Mouse (Mus musculus) monocyte, adult 5-6 weeks (primary cell): ENCODE measurements around the gene F11r. TPM values are rescaled to one million over a fixed set of nuclear protein-coding genes. Genes with fewer than 3 reads are reported as not detected.

Experiments used
- ATAC-seq: fragments of 153-309, 156-312 bp; replicated peaks from 2 replicates; pipeline ENCODE4 v1.8.0; 2017; ENCODE audit warnings: mild to moderate bottlenecking; ENCODE audit not compliant: low TSS enrichment, insufficient number of reproducible peaks, severe bottlenecking, poor library complexity, low FRiP score
- total RNA-seq: library from RNA; stranded (forward); fragments of 200-1000, 200-491, 200-594 nt; gene quantifications from 3 replicates; pipeline ENCODE4 v1.2.3, GENCODE M21; 2017

F11r gene
- total RNA-seq, 1 experiment from 2014 or later = 8.6 TPM

DNA sequence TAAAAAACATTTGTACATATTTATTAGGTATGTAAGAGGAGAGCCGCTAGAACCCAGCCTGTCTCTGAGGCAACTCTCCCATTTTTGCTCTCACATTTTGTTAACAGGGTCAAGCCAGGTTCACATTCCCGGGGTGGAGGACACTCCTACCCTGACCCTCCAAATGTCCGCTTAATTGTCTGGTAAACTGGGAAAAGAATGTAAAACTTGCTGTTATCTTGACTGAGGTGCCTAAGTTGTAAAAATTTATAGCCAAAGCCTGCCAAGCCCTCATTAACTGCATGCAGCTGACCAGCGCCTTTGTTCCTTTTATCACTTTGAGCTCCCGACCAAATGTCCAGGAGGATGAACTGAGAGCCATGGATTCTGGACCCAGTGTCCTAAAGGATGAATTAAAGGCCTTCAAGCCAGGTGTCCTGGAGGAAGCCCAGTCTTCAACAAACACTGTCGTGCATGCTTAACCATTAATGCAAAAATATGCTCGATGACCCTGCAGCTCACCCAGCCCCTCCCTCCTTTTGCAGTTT, 2.0 kb upstream of the F11r start:
- no peak for ATAC-seq

DNA sequence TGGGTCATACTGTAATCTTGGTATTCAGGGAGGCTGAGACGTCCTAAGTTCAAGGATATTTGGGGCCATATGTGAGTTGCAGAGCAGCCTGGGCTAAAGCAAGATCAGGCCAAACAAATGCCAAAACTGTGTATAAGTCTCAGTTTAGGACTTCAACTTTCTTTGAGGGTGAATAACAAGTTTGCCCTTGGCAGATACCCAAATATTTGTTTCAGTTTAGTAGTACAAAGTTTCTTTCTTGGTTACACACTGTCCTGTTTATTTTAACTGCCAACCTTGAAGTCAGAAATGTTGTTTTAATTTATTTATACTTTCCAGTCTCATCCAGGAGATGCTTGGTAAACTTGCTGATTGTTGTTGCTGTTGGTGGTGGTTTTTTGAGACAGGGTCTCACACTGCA, 1.4 kb upstream of the F11r start:
- no peak for ATAC-seq

DNA sequence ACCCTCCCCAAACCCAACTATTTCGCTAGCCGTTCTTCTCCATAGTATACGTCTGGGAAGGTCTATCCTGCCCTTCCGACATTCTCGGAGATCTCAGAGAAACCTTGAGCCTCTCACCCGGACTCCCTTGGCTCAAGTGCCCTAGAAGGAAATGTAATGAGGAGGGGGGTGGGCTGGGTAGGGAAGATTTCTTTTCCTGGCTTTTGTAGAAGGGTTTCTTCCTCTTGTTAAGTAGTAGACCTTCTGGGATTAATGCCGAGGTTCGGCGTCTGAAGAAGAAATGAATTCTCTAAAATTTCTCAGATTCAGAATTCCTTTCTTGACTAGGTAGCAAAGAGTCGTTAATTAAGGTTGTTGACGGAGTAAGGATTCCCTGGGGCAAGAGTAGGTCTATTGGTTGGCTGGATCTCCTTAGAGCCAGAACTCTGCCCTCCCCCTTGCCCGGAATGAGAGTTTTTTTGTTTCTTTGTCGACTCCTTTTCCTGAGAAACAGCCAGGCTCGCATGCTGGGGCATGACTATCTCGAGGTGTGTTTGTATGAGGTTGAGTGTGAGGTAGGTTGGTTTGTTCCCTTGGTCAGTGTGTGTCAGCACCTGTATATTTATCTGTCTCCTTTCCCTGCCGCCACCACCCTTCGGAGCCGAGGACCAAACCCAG, 807 bp downstream of the F11r start:
- no peak for ATAC-seq

DNA sequence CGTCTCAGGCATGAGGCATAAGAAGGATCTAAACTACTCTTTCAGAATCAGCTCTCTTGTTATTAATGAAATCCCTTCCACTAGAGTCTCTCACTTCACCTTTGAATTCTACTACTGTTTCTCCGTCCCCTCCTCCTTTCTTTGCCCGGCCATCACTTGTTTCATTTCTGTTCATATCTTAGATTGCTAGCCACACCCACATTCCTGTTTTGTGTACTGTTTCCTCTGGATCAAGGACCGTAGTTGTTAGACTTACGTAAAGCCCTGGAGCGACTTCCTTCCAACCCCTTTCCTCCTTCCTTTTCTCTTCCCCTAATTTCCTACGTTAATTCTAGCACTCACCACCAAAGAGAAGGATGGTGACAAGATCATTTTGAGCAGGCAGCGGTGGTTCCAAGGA, 1.7 kb downstream of the F11r start:
- no peak for ATAC-seq

DNA sequence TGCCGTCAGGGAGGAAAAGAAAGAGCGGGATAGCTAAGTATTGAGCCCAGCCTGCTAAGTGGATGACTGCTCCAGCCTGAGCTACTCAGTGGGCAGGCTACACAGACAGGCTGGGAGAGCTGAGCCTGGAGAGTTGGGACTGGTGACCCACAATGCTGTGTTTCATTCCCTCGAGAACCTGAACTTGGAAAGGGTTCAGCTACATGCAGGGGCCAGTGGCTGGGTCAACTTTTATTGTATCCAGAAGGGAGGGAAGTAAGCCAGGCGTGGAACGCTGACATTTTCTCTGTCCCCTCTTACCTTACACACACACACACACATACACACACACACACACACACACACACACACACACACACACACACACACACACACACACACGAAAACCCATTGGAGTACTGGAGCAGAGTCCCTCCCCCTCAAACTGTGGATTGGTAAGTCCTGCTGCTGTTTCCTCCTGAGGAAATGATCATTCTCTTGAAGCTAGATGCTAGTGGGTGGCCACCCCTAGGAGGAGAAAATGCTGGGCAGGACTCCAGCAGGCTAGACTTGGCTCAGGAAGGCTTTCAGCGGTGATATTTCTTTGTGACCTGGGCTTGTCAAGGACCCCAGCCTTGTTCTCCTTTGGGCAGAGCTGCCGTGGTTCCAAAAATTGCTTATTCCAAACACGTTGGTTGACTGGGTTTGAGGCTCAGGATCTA, 2.8 kb downstream of the F11r start:
- no peak for ATAC-seq

DNA sequence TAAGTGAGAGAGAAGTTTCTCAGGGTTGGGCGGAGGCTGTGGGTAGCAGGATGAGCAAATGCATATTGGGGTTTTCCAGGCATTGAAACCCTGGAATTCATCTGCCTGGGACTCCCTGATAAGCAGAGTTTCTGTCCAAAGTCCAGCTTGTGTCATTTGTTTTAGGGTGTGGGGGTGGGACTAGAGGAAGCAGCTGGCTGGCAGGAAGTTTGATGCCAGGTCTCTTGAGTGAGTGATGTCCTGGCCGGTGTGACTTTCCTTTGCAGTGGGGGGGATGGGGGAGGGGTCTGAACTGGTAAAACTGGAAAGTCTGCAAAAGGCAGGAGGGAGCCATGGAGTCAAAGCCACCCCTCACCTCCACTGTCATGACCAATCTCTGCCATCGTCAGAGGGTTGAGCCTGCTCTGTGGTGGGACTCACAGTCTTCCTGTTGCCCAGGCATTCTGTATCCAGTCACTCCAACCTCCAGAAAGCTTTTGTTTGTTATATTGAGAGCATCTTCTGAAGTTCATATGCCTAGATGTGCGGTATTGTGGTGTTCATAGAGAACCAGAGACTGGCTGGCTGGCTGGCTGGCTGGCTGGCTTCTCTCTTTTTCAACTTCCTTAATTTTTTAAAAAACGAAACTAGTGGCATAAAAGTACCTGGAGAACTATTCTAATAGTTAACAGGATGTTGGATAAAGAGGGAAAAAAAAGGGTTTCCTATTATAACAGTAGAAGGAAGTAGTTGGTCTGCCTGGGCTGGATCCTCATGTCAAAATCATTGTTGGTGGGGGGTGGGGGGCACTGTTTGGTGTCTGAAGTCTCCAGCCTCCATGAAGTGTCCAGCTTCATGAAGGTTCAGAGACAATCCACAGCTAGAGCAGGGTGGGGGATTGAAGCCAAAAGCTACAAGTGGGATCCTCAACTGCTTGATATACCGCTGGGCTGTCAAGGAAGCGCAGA, 4.4 kb downstream of the F11r start:
- ATAC-seq = 0 out of 2 replicates have a peak, but pooled peaks have one; percentile 24

DNA sequence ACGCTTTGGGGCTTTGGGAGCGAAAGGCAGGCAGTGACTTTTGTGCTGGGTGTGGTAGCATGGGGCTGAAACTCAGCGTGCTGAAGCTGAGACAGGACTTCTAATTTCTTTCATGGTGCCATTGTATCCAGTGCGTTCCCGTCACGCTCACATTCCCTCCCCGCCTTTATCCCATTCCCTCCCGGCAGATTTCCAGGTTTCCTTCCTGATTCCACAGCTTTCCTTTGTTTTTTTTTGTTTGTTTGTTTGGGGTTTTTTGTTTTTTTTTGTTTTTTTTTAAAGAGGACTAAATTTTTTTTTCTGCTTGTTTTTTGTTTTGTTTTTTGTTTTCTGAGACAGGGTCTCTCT, 5.1 kb downstream of the F11r start:
- ATAC-seq = no peak

DNA sequence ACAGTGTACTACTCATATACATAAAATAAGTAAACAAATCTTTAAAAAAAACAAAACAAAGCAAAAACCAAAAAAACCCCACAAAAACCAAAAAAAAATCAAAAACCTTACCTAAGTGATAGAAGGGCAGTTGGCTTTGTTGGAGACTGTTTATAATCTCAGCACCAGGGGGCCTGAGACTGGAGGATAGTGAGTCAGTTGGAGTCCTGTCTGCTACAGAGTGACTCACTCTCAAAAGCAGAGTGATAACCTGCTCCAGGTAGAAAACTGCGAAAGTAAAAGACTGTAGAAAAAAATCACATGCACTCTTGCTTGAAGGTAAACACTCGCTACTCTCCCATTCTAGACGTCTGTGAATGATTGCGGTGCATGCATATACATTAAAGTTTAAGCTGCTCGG, 7.7 kb downstream of the F11r start:
- ATAC-seq = no peak

DNA sequence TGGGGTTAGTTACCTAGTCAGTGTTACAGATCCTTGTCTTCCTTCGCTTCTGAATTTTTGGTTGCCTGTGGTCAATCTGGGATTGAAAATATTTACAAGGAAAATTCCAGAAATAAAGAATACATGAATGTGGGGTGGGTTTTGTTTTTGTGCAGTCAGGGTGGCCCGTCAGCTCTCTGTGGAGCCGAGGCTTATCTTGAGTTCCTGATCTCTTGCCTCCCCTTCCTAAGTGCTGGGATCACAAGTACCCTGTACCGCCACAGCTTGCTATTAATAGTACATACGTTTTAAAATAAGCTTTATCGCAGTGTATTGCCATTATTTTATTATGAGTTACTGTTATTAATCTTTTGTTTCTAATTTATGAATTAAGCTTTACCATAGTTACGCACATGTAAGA, 9.5 kb downstream of the F11r start:
- ATAC-seq = no peak

DNA sequence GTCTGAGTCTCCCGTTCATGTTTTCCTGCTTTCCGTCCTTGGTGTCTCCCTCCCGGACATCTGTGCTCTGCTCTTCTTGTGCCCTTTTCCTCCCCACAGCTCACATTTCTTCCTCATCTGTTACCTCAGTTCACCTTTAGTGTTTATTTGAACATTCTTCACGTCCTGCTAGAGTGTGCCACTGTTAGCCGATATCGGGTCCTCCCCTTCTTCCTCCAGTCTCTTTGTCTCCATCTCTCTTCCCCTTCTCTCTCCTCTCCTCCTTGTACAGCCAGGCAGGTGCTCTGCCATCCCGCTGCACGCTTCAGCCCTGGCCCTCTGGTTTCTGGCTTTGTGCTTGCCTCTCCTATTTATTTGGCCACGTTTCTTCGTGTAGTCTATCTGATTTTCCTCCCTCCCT, 10.4 kb downstream of the F11r start:
- no peak for ATAC-seq

DNA sequence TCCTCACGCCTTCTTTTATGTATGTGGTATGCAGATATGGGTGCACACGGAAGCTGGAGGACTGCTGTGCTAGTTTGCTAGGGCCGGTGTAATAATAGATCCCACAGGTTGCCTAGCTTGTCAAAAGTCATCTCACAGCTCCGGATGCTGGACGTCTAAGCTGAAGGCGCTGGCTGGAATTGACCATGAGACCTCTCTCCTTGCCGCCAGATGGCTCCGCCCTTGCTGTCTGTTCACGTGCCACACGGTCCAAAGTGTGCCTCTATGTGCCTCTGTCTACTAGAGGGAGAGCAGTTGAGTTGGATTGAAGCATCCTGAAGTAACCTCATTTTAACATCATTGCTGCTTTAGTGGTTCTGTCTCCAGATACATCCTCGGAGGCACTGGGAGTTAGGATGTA, 12.7 kb downstream of the F11r start:
- no peak for ATAC-seq

DNA sequence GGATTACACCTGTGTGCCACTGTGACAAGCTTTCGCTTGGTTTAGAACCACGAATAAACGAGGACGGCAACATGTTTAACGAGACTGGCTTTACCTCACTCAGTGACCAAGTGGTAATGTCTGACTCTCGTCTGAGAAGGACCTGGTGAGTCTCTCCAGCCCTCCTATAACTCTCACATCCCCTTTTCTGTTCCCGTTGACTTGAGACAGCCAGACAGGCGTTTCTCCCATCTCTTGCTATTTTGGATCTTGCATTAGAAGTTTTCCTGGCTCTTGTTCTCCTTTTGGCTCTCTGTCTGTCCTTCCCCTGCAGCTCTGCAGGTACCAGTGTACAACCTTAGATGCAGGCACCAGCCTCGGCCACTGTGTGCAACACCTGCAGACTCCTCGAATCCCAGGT, 13.7 kb downstream of the F11r start:
- ATAC-seq = peak; percentile 96

DNA sequence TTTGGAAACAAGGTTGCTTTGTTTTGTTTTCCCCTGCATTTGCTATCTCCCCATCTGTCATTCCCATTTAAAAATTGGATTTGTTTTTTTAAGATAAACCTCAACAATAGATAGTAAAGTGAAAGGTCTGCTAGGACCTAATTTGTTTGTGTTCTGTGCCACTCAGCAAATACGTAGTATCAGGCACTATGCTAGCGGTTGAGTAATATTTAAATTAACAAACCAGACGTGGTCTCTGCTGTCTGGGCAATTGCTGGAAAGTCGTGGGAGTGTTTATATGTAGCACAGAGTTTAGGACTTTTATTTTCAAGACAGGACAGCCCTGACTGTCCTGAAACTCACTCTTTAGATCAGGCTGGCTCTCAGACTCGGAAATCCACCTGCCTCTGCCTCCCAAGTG, 15.2 kb downstream of the F11r start:
- no peak for ATAC-seq

DNA sequence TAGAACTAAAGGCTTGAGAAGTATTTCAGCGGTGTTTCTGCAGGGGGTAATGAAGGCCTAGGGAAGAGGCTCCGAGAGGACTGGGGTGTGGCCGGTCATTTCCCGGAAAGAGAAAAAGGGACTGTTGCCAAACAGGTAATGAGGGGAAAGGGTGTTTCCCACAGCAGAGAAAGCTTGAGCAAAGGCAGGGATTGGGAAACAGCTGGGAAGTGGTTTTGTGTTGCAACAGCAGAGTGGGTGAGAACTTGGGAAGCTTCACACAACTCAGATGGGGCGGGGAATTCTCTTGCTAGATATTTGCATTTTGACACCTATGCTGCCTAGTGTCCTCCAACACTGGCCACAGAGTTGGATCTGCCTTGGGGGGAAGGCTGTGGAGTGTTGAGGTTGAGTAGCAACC, 15.6 kb downstream of the F11r start:
- ATAC-seq = peak; percentile 49

DNA sequence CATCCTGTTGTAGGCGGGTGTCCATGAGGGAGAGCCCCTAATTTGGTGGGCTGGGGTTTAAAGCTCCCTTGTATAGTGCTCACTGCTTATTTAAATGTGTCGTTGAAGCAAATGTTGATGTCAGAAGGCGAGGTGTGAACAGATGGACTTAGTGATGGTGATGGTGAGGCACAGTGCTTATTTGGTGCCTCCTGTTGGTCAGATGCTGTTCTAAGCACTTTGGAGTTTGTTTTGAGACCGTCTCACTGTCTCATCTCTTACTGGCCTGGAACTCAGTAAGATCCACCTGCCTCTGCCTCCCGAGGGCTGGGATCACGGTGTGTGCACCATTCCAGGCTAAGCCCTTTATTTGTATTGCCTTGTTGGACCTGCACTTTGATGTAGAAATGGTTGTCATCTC, 17.6 kb downstream of the F11r start:
- no peak for ATAC-seq

DNA sequence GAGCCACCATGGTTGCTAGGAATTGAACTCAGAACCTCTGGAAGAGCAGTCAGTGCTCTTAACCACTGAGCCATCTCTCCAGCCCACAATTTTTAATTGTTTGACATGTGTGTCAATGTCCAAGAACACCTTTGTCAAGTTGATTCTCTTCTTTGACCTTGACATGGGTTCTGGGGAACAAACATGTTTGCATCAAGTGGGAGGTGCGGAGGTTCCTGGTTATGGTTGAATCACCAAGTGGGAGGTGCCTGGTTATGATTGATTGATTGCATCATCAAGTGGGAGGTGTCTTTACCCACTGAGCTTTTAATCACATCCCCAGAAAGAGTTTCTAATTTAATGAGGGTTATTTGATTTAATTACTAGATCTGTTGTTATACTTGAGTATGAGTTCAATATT, 20.2 kb downstream of the F11r start:
- ATAC-seq = no peak

DNA sequence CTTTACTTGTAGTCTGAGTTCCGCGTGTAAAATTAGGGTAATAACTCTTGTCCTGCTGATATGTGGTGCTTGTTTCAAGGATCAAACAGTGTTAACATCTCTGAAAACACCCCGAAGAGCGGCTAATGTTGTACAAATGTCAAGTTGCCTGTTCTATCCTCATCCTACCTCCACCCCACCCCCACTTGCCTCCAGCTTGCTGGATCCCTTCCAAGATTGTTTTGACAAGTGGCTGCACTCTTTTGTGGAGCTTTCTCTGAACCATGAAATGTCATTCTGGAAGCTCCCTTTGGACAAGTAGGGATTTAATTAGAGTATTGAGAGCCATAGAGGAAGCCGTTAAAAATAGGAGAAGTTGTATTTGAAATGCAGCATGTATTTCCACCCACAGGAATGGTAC, 22.5 kb downstream of the F11r start:
- no peak for ATAC-seq

DNA sequence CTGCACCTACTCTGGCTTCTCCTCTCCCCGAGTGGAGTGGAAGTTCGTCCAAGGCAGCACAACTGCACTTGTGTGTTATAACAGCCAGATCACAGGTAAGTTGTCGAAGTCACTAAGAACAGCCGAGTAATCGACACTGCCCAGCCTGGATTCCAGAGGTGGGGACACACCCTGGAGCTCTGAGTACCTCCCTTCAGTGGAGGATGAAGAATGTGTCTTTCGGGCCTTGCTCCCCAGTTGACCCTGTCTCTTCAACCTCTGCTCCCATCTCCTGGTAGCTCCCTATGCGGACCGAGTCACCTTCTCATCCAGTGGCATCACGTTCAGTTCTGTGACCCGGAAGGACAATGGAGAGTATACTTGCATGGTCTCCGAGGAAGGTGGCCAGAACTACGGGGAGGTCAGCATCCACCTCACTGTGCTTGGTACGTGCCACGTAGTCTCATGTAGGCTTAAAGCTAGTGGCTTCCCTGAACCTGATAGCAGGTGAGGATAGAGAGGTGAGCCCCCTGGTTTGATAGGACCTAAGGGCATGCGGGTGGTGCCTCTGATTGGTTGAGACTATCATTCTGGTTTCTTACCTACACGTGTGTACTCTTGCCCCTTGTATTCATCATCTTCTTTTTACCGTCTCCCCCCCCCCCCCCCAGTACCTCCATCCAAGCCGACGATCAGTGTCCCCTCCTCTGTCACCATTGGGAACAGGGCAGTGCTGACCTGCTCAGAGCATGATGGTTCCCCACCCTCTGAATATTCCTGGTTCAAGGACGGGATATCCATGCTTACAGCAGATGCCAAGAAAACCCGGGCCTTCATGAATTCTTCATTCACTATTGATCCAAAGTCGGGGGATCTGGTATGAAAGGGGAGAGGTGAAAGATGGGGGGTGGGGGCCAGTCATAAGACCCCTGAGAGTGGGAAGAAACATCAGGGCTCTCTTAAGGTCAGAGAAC, 23.5 kb downstream of the F11r start:
- ATAC-seq = no peak
